In genomic region chr6:128435474-128435873, GRCm38 (mm10) we compare ENCODE assay signal across 10 mouse cellular contexts. TPM values are rescaled to one million over a fixed set of nuclear protein-coding genes. Genes with fewer than 3 reads are reported as not detected.
DNase-seq lines count a peak whose midpoint lies in the region; ATAC-seq and TF ChIP-seq lines count a peak whose summit lies in the region.
"Had no signal": no experiment of that assay in that cellular context is flagged by ENCODE, and none has a peak within 500 bp of the region (broad histone marks: within the 10 kb centered on the region; RNA-seq: fewer than 3 reads in every experiment).

No protein-coding gene starts in this region.

- H3ac ChIP-seq in myocyte (ENCODE audit: control insufficient read depth, insufficient read length) = no peak overlapping the region

- intact Hi-C loops in left cerebral cortex, postnatal 4 days (cut with DNase I) = no loop called here
- intact Hi-C loops in left cerebral cortex, postnatal 14 days (cut with DNase I) = no loop called here
- intact Hi-C loops in heart, postnatal 14 days (cut with DNase I) = no loop called here

- peaks cover 18% of the 10 kb centered on the region for H3K4me1 ChIP-seq in hindbrain, embryonic 10.5 days (replicated peaks)

- H3K27me3 ChIP-seq in myocyte (ENCODE audit: control insufficient read depth, insufficient read depth, insufficient read length) = no peaks in the 10 kb centered on the region
- peaks cover 15% of the 10 kb centered on the region; the same call in 1 of the 2 replicates for H3K27me3 ChIP-seq in hindbrain, embryonic 10.5 days (ENCODE audit: insufficient read depth, poor library complexity, severe bottlenecking)
- H3K27me3 ChIP-seq: embryonic facial prominence, embryonic 13.5 days; lung, embryonic 15.5 days had no signal

- no peak overlapping the region for H3K4me2 ChIP-seq in myocyte (ENCODE audit: low read depth)

- no peak for TF ChIP-seq POLR2A in myocyte (IDR thresholded peaks at IDR 0.05; ENCODE audit: insufficient read length, low read depth)

- ATAC-seq in monocyte, adult 5-6 weeks (replicated peaks; ENCODE audit: insufficient number of reproducible peaks, low FRiP score, low TSS enrichment, poor library complexity, severe bottlenecking) = no peak

- peak; percentile 67 for DNase-seq in left cerebral cortex, postnatal 4 days
- no peak for DNase-seq in left cerebral cortex, postnatal 14 days (ENCODE audit: low spot score in 2 of 2)
- DNase-seq in cerebellum, adult 9-11 months = peak; percentile 86
- DNase-seq in heart, postnatal 14 days = peak; percentile 87 to 88
- no peak for DNase-seq in hindbrain, embryonic 10.5 days (ENCODE audit: low spot score)
- no peak for DNase-seq in layer of hippocampus, adult 9-11 months

- no peak overlapping the region for H3K27ac ChIP-seq in hindbrain, embryonic 10.5 days
- H3K27ac ChIP-seq: embryonic facial prominence, embryonic 13.5 days had no signal

- no peaks in the 10 kb centered on the region for H3K9me3 ChIP-seq in hindbrain, embryonic 10.5 days
- H3K9me3 ChIP-seq: embryonic facial prominence, embryonic 13.5 days; lung, embryonic 15.5 days had no signal

- peaks cover 45% of the 10 kb centered on the region for H3K36me3 ChIP-seq in myocyte (ENCODE audit: control insufficient read depth, insufficient read depth)
- H3K36me3 ChIP-seq in hindbrain, embryonic 10.5 days = peaks cover 63% of the 10 kb centered on the region

- peak overlapping the region; percentile 88 for H3K4me3 ChIP-seq in myocyte
- H3K4me3 ChIP-seq in hindbrain, embryonic 10.5 days = no peak overlapping the region
- H3K4me3 ChIP-seq: embryonic facial prominence, embryonic 13.5 days; lung, embryonic 15.5 days had no signal

- WGBS in hindbrain, embryonic 10.5 days = 91% methylated on average over 5 of the region's 5 CpGs

- H3K79me2 ChIP-seq in myocyte (ENCODE audit: control insufficient read depth, insufficient read depth) = peaks cover 23% of the 10 kb centered on the region

TF ChIP-seq in myocyte, 11 proteins besides CTCF, POLR2A, EP300 and RAD21:
- TF ChIP-seq TCF12 (IDR thresholded peaks at IDR 0.05; ENCODE audit: insufficient read depth, poor library complexity, severe bottlenecking) = no peak
- no peak for TF ChIP-seq CEBPB (IDR thresholded peaks at IDR 0.05; ENCODE audit: insufficient read depth, poor library complexity, severe bottlenecking)
- TF ChIP-seq TCF3 (IDR thresholded peaks at IDR 0.05; ENCODE audit: insufficient read length, low read depth) = no peak
- no peak for TF ChIP-seq POLR2AphosphoS2 (IDR thresholded peaks at IDR 0.05; ENCODE audit: insufficient read length, low read depth)
- TF ChIP-seq USF1 (IDR thresholded peaks at IDR 0.05; ENCODE audit: low read depth) = no peak
- no peak for TF ChIP-seq E2F4 (IDR thresholded peaks at IDR 0.05; ENCODE audit: insufficient read depth)
- no peak for TF ChIP-seq MYOD1 (IDR thresholded peaks at IDR 0.05; ENCODE audit: control insufficient read depth in 1 of 3, insufficient read length in 2 of 3, low read depth in 2 of 3)
- TF ChIP-seq MAX (IDR thresholded peaks at IDR 0.05; ENCODE audit: low read depth) = no peak
- no peak for TF ChIP-seq REST (IDR thresholded peaks at IDR 0.05; ENCODE audit: insufficient read depth, insufficient read length)
- no peak for TF ChIP-seq SRF (IDR thresholded peaks at IDR 0.05; ENCODE audit: control insufficient read depth, insufficient read length, low read depth)
- no peak for TF ChIP-seq MYOG (IDR thresholded peaks at IDR 0.05; ENCODE audit: control insufficient read depth in 1 of 3, insufficient read depth in 1 of 3, insufficient read length in 2 of 3, low read depth in 2 of 3)
TF ChIP-seq in myocyte: peak in this region for 0.

RNA-seq across cellular contexts. Expression of gene Fkbp4, which starts 3.0 kb away (rescaled TPM):
- total RNA-seq in left cerebral cortex, postnatal 4 days (2021) = 100 to 1,000 TPM; 176 to 180 TPM
- total RNA-seq in left cerebral cortex, postnatal 14 days (2021) = 100 to 1,000 TPM; 112 TPM
- 100 to 1,000 TPM; 259 to 278 TPM for total RNA-seq in heart, postnatal 14 days (2021)
- 224 TPM for polyA plus RNA-seq in myocyte (2012; fragmentation: generic; extraction: Trizol)
- 70.0 to 110 TPM (median 79.4 TPM) in 3 replicates for total RNA-seq in monocyte, adult 5-6 weeks (2017)
- polyA plus RNA-seq in hindbrain, embryonic 10.5 days (2016; fragmentation: Nextera tagmentation; extraction: Ambion mirVana) = 548 and 688 TPM in 2 replicates

RNA-seq across cellular contexts. Expression of gene Itfg2, which starts 10.7 kb away (rescaled TPM):
- total RNA-seq in left cerebral cortex, postnatal 4 days (2021) = 10 to 100 TPM; 38.7 to 42.7 TPM
- total RNA-seq in left cerebral cortex, postnatal 14 days (2021) = 10 to 100 TPM; 17.5 to 24.4 TPM
- 10 to 100 TPM; 22.3 to 23.2 TPM for total RNA-seq in heart, postnatal 14 days (2021)
- 32.6 TPM for polyA plus RNA-seq in myocyte (2012; fragmentation: generic; extraction: Trizol)
- 13.7 to 16.8 TPM (median 16.1 TPM) in 3 replicates for total RNA-seq in monocyte, adult 5-6 weeks (2017)
- 39.0 and 41.3 TPM in 2 replicates for polyA plus RNA-seq in hindbrain, embryonic 10.5 days (2016; fragmentation: Nextera tagmentation; extraction: Ambion mirVana)

RNA-seq across cellular contexts. Expression of gene Nrip2, which starts 36.4 kb away (rescaled TPM):
- 1 to 10 TPM; 3.7 to 4.1 TPM for total RNA-seq in left cerebral cortex, postnatal 4 days (2021)
- total RNA-seq in left cerebral cortex, postnatal 14 days (2021) = 1 to 10 TPM; 7.8 to 8.0 TPM
- 1 to 10 TPM; 2.5 to 3.5 TPM for total RNA-seq in heart, postnatal 14 days (2021)
- polyA plus RNA-seq in myocyte (2012; fragmentation: generic; extraction: Trizol) = 1.1 TPM
- total RNA-seq in monocyte, adult 5-6 weeks (2017) = not detected in 3 replicates
- polyA plus RNA-seq in hindbrain, embryonic 10.5 days (2016; fragmentation: Nextera tagmentation; extraction: Ambion mirVana) = 2.5 and 3.3 TPM in 2 replicates

Comparison
In these comparisons a context has a peak if more than half of its experiments do, and no peak if none do; other contexts are left out.
1. DNase-seq: peak in left cerebral cortex, postnatal 4 days (single experiment), cerebellum, adult 9-11 months (single experiment) and heart, postnatal 14 days (2 of 2); none in left cerebral cortex, postnatal 14 days (0 of 2), hindbrain, embryonic 10.5 days (single experiment) and layer of hippocampus, adult 9-11 months (single experiment).